Mouse (Mus musculus) limb, embryonic 11.5 days (tissue): Measurements from ENCODE around the gene Olfr1395. TPM values are rescaled to one million over a fixed set of nuclear protein-coding genes. Genes with fewer than 3 reads are reported as not detected.
A peak's percentile ranks its signal among the peaks of the same experiment; 100 is the strongest.

Experiments used
- ATAC-seq: fragments of 200-750 bp; cut with Nextera tagmentation; 2 replicates; pipeline ENCODE4 v1.8.0; 2017; ENCODE audit warnings: low read depth; ENCODE audit not compliant: insufficient number of reproducible peaks, low FRiP score, low TSS enrichment
- DNase-seq: peaks from one replicate; pipeline ENCODE4 v3.0.0-alpha.2; 2015; ENCODE audit warnings: low spot score
- H3K27ac ChIP-seq: fragments of 300-500 bp; sonication (generic); replicated peaks from 2 replicates; pipeline ENCODE4 v1.5.1; 2014; ENCODE audit warnings: low read depth, mild to moderate bottlenecking, low read length
- H3K27me3 ChIP-seq: fragments of 300-500 bp; sonication (generic); 2 replicates; pipeline ENCODE4 v1.6.1; 2014; ENCODE audit warnings: mild to moderate bottlenecking, low read length, mixed read lengths; ENCODE audit not compliant: control insufficient read depth, insufficient read depth
- H3K36me3 ChIP-seq: fragments of 300-500 bp; sonication (generic); 2 replicates; pipeline ENCODE4 v1.6.1; 2014; ENCODE audit warnings: mild to moderate bottlenecking, low read length, moderate library complexity, mixed read lengths; ENCODE audit not compliant: control insufficient read depth, insufficient read depth
- H3K4me1 ChIP-seq: fragments of 300-500 bp; sonication (generic); 2 replicates; pipeline ENCODE4 v1.6.1; 2014; ENCODE audit warnings: low read length, mixed read lengths; ENCODE audit not compliant: control insufficient read depth, insufficient read depth
- H3K4me2 ChIP-seq: fragments of 300-500 bp; sonication (generic); 2 replicates; pipeline ENCODE4 v1.6.1; 2014; ENCODE audit warnings: low read depth, mild to moderate bottlenecking, moderate library complexity; ENCODE audit not compliant: severe bottlenecking
- H3K4me3 ChIP-seq: fragments of 300-500 bp; sonication (generic); 2 replicates; pipeline ENCODE4 v1.5.1; 2014; ENCODE audit warnings: low read depth, low read length
- H3K9ac ChIP-seq: fragments of 300-500 bp; sonication (generic); 2 replicates; pipeline ENCODE4 v1.6.1; 2014; ENCODE audit warnings: mild to moderate bottlenecking, low read length
- H3K9me3 ChIP-seq: fragments of 300-500 bp; sonication (generic); 2 replicates; pipeline ENCODE4 v1.6.1; 2016; ENCODE audit warnings: low read length; ENCODE audit not compliant: control insufficient read depth
- WGBS: fragments of 180-500 bp; shearing (Covaris S2); extraction: QIAGEN DNeasy Blood & Tissue Kit; methylation state at CpG from one replicate; pipeline ENCODE4 v1.1.7; 2014; 5-methylcytosine and 5-hydroxymethylcytosine counted together
- polyA plus RNA-seq: library from polyadenylated mRNA; unstranded; fragments of >200 nt; fragmentation: Nextera tagmentation; extraction: Ambion mirVana; gene quantifications from 2 replicates; pipeline ENCODE4 v1.2.1, GENCODE M21; 2014

Gene Olfr1395
- not detected in 2 replicates for polyA plus RNA-seq

DNA sequence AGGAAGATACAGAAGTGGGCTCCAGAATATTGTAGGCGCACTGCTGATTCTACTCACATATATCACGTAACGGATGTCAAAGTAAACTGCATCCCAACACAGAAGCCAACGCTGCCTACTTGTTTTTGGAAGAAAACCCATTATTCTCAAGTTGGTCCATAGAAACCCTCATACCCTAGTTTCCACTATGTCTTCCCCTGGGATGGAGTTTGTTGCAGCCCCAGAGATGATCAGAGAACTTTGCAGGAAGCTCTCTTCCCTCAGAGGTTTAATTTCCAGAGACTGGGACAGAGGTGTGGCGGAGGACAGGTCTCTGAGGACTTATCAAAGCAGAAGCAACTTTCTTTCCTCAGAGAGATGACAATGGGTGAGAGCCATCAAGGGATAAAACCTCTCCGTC is at the start of gene Olfr1395:
Olfr1395 (plus strand) TSS at position 301 of the 400 bp plus-strand sequence.
- no peak for ATAC-seq
- DNase-seq: no peak
- Histone ChIP-seq H3K4me3 (no peak within 1 kb of the TSS), H3K4me2 (no peak within 1 kb of the TSS), H3K36me3 (no peaks in the 10 kb centered on the region), H3K9me3 (no peaks in the 10 kb centered on the region), H3K4me1 (no peaks in the 10 kb centered on the region), H3K27me3 (no peaks in the 10 kb centered on the region), H3K9ac (no peak within 1 kb of the TSS), H3K27ac (no peak within 1 kb of the TSS)
- 95% methylated on average over 6 of the region's 6 CpGs for WGBS

DNA sequence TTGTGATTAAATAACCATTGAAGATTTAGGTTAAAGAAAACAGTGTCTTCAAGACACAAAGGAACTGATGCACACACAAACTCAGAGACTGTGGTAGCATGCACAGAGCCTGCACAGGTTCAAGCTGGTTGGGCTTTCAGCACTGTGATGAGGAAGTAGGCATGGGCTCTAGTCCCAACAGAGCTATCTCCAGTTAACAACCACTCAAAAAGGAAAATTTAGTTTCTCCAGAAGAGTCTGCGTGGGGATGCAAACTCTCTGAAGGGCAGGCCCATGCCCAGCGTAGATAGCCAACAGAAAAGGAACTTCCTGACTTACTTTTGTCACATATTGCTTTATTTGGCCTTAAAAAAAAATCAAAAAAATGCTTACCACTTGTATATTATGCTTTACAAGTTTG is 49.3 kb upstream of the Olfr1395 start:
- WGBS: 93% methylated on average over 2 of the region's 2 CpGs
- H3K4me3 ChIP-seq: no peak overlapping the region
- H3K36me3 ChIP-seq: no peaks in the 10 kb centered on the region
- no peak overlapping the region for H3K27ac ChIP-seq
- no peaks in the 10 kb centered on the region for H3K9me3 ChIP-seq
- no peak overlapping the region for H3K9ac ChIP-seq
- DNase-seq (no peak), ATAC-seq (no peak)
- H3K27me3 ChIP-seq: no peaks in the 10 kb centered on the region
- H3K4me1 ChIP-seq: 0 out of 2 replicates have a peak, but pooled peaks cover 3% of the 10 kb centered on the region
- no peak overlapping the region for H3K4me2 ChIP-seq

DNA sequence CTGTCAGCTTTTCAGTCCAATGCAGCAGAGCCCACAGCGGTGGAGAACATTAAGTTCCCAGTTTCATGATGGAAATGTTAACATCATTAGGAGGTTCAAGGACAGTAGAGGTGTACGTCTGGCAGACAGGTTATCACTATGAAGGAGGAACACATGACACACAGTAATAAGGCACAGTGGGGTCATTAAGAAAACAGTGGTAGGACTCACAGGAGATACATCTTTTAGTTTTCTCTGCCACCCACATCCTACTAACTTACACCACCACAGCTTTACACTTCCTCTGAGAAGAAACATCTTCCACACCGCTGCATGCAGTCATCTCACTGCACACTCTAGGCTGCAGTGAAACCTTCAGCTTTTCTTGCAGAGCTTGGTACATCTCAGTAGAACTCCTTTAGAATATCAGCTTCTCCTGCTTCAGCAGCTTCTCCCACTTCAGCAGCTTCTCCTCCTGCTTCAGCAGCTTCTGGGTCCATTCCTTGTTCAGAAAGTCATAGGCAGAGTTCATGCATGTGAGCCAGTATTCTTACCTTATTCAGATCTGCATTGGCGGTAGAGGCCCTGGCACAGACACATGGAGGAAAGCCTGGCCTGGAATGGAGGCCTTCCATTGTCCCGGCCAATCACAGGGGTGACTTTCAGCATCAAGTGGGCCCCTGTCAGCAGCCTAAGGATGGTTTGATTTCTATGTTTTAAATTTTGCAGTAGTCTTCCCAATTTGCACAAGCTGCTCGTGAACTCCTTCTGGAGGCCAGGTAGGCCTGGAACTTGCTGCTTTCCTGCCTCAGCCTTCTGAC is 48.0 kb upstream of the Olfr1395 start:
- no peaks in the 10 kb centered on the region for H3K36me3 ChIP-seq
- no peaks in the 10 kb centered on the region for H3K27me3 ChIP-seq
- no peaks in the 10 kb centered on the region for H3K4me1 ChIP-seq
- no peak overlapping the region for H3K9ac ChIP-seq
- DNase-seq (no peak), ATAC-seq (no peak)
- H3K9me3 ChIP-seq: no peaks in the 10 kb centered on the region
- no peak overlapping the region for H3K4me3 ChIP-seq
- no peak overlapping the region for H3K4me2 ChIP-seq
- no peak overlapping the region for H3K27ac ChIP-seq
- WGBS: 89% methylated on average over 6 of the region's 6 CpGs

DNA sequence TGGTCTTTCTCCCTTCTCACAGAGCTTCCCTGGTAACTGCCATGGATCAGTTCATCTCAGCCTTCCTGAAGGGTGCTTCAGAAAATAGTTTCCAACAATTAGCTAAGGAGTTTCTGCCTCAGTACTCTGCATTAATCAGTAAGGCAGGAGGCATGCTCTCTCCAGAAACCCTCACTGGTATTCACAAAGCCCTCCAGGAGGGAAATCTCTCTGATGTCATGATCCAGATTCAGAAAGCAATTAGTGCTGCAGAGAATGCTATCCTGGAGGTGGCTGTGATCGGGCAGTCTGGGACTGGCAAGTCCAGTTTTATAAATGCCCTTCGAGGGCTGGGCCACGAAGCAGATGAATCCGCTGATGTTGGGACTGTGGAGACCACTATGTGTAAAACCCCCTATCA is 46.7 kb upstream of the Olfr1395 start:
- Histone ChIP-seq H3K27ac (no peak overlapping the region), H3K4me1 (no peaks in the 10 kb centered on the region), H3K27me3 (no peaks in the 10 kb centered on the region), H3K4me3 (no peak overlapping the region), H3K9me3 (no peaks in the 10 kb centered on the region), H3K36me3 (no peaks in the 10 kb centered on the region), H3K4me2 (no peak overlapping the region), H3K9ac (no peak overlapping the region)
- WGBS: 91% methylated on average over 4 of the region's 4 CpGs
- DNase-seq (no peak), ATAC-seq (no peak)

DNA sequence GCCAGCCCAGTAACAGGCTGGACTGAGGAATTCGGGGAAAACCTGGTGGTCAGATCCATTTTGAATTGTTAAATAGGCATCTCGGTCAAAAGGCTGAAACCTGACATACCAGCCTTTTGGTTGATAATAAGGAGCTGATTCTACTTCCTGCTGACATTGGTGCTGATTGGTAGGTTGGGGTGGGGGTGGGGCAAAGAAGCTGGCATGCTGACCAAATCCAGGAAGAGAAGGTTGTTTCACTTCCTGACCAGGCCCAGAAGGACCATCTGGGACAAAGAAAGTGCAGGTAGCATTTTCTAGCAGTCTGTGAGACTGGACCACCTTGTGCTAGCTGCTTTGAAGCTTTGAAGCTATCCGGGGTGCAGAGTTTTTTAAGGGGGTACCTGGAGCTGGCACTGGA is 41.7 kb upstream of the Olfr1395 start:
- ATAC-seq: no peak

DNA sequence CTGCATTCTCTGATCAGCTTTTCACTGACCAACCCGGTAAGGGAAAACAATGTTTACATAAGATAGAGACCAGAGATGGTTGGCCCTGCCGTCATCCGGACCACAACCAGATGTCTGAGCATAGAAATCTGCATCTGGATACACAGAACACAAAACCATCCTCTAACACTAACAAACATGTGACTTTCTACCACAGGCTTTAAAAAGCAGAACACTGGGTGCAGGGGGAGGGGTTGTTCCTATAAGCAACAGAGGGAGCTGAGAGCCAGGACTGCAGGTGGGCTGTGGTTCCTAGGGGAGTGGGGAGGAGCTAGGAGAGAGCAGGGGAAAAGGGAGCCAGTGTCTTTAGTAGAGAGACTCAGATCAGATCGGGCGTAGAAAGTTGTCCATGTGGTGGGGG is 40.6 kb upstream of the Olfr1395 start:
- Histone ChIP-seq H3K27ac (no peak overlapping the region), H3K4me2 (no peak overlapping the region), H3K36me3 (no peaks in the 10 kb centered on the region), H3K27me3 (no peaks in the 10 kb centered on the region), H3K4me3 (no peak overlapping the region), H3K9me3 (no peaks in the 10 kb centered on the region), H3K9ac (no peak overlapping the region), H3K4me1 (no peaks in the 10 kb centered on the region)
- DNase-seq (peak; percentile 17), ATAC-seq (no peak)
- 58% methylated on average over 5 of the region's 5 CpGs for WGBS

More for the DNA sequence above, 41.7 kb upstream of the Olfr1395 start:
- H3K27ac ChIP-seq: no peak overlapping the region
- no peaks in the 10 kb centered on the region for H3K9me3 ChIP-seq
- no peak overlapping the region for H3K4me2 ChIP-seq
- H3K4me1 ChIP-seq: no peaks in the 10 kb centered on the region
- H3K9ac ChIP-seq: no peak overlapping the region
- WGBS: 85% methylated on average over 3 of the region's 3 CpGs
- peak; percentile 15 for DNase-seq
- H3K4me3 ChIP-seq: no peak overlapping the region
- H3K36me3 ChIP-seq: no peaks in the 10 kb centered on the region
- H3K27me3 ChIP-seq: no peaks in the 10 kb centered on the region

DNA sequence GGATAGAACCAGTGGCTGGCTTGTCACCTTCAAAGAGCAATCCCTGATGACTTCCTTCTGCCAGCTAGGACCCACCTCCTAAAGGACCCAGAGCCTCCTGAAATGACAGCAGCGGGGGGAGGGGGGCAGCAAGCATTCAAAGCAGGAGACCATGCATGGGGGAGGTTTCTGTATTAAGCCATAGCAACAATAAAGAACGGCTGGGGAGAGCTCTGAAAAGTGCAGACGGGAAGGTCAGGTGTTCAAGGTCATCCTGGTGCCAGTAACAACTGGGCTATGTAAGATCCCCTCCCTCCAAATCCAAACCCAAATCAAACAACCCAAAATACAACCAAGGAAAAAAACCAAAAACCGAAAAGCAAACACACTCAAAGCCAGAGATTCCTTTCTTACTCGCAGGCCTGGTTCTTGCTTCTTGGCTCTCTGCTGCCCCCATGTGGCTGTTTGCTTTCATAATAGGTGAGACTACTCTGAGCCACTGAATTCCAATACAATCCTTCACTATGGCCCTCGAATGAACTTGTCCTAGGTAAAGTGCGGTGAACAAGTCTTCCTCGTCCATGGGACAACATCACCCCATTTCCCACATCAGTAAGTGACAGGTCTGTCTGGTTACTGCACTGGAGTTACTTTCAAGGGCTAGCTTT is 38.9 kb upstream of the Olfr1395 start:
- no peaks in the 10 kb centered on the region for H3K4me1 ChIP-seq
- H3K27me3 ChIP-seq: no peaks in the 10 kb centered on the region
- no peak overlapping the region for H3K4me2 ChIP-seq
- 16% methylated on average over 8 of the region's 8 CpGs for WGBS
- ATAC-seq: peak; percentile 26; the same call in 1 of the 2 replicates
- H3K27ac ChIP-seq: no peak overlapping the region
- DNase-seq: peak; percentile 94
- H3K36me3 ChIP-seq: no peaks in the 10 kb centered on the region
- no peak overlapping the region for H3K4me3 ChIP-seq
- no peak overlapping the region for H3K9ac ChIP-seq
- no peaks in the 10 kb centered on the region for H3K9me3 ChIP-seq

DNA sequence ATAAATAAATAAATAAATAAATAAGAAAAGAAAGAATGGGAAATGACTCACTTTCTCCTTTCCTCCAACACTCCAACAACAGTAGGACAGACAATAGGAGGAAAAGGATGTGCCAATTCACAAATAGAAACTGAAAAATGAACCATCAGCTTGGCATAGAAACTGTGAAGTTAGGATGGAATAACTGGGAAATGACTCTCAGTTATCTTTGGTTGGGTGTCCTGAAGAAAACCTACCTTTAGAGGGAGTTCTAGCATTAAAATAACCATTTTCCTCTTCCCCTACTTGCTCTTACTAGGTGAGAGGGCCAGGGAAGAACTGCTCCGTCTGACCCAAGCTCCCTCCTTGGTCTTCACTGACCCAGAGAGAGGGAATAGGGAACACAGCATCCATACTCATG is 36.3 kb upstream of the Olfr1395 start:
- no peak overlapping the region for H3K4me3 ChIP-seq
- WGBS: 76% methylated on average over 1 of the region's 1 CpGs
- H3K4me1 ChIP-seq: no peaks in the 10 kb centered on the region
- DNase-seq (no peak), ATAC-seq (no peak)
- no peak overlapping the region for H3K27ac ChIP-seq
- H3K4me2 ChIP-seq: no peak overlapping the region
- H3K36me3 ChIP-seq: no peaks in the 10 kb centered on the region
- H3K9me3 ChIP-seq: no peaks in the 10 kb centered on the region
- H3K27me3 ChIP-seq: no peaks in the 10 kb centered on the region
- no peak overlapping the region for H3K9ac ChIP-seq
